Mouse (Mus musculus) cerebellum, adult 9-11 months (tissue): ENCODE measurements around the gene Helz2.

Experiments used
- DNase-seq: peaks from one replicate; pipeline ENCODE4 v3.0.0; 2022

Gene Helz2

GRCm38 (mm10) chr2:181237251-181238014, 4.4 kb downstream of the Helz2 start:
- DNase-seq: no peak

GRCm38 (mm10) chr2:181235681-181236566, 5.9 kb downstream of the Helz2 start:
- DNase-seq: no peak

GRCm38 (mm10) chr2:181234680-181235079, 7.1 kb downstream of the Helz2 start:
- no peak for DNase-seq

GRCm38 (mm10) chr2:181233443-181233842, 8.4 kb downstream of the Helz2 start:
- DNase-seq: no peak

DNA sequence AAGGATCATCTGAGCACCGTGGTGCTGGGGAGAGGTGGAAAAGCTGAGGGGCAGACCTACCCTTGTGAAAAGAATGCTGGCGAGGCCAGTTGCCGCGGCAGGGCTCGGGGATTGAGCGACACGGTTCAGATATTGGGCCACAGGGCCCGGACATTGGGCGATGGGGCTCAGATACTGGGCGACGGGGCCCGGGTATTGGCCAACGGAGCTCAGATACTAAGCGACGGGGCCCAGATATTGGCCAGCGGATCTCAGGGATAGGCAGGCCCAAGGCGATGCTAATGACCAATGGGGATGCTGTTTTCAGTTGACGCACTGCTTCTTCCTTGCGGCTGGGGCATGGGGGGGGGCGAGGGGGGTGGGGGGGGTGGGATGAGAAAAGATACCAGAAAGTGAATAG, 10.7 kb downstream of the Helz2 start:
- DNase-seq: peak; percentile 77

GRCm38 (mm10) chr2:181228335-181228734, 13.5 kb downstream of the Helz2 start:
- no peak for DNase-seq

DNA sequence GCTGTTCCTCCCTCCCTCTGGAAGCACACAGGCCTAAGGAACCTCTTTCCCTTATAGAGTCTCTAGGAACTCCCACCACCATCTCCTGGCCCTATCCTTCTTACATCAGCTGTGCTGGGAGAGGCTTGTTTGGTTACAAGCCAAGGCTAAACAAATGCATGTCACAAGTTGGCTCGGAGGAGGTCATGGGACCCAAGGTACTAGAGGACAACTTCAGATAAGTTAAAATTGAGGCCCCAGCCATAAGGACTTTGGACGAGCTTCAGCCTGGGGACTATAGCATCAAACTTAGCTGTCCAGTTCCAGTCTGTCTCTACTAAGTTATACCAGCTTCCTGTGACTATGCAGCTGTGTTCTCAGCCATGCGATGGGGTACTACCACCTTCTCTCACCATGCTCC, 14.7 kb downstream of the Helz2 start:
- DNase-seq: no peak

DNA sequence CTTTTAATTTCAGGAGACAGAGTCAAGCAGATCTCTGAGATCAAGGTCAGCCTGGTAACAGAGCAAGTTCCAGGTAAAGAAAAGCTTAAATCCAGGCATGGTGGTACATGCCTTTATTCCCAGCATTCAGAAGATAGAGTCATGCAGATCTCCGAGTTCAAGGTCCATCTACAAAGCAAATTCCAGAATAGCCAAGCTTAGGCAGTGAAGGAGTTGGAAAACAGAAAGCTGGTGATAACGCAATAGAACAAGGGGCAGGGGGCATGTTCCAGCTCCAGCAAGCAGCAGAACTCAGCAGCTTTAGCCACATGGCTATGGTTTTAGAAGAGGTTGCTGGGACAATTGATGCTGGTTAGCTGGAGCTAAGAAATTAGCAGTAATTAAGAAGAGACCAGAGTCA, 16.8 kb downstream of the Helz2 start:
- DNase-seq: no peak

GRCm38 (mm10) chr2:181220361-181220760, 21.5 kb downstream of the Helz2 start:
- DNase-seq: no peak

DNA sequence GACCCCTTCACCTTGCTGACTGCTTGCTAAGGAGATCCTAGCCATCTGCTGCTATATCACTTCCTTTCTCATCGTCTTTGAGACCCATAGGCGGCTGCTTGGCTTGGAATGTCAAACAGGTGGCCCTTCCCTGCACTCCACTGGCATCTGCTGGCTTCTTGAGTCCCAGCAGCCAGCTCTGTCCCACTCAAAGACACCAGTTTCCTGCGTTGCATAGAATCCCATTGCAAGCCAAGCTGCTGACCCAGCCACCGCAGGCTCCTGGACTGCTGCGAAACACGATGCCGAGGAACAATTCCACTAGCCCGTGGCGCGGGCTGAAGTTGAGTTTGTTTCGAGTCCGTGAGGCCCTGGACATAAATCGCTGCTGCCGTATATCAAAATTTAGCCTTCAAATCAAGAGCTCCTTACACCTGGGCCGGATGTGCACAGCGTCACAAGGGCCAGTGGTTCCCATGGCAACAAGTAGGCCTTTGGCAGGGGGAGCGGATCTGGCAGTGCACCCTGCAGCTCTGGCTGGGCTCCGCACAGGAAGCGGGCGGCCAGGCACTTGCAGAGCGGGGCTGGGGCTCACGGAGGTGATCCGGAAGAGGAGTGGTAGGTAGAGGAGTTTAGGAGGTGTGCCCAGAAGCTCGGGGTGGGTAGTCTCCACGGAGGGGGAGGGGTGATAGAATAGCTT, 22.1 kb downstream of the Helz2 start, which contains the start of gene Fndc11:
TSS of gene Fndc11 (plus strand) at position 476 of the 679 bp plus-strand sequence.
- DNase-seq: peak; percentile 64

GRCm38 (mm10) chr2:181218881-181219485, 22.8 kb downstream of the Helz2 start:
- DNase-seq: no peak

DNA sequence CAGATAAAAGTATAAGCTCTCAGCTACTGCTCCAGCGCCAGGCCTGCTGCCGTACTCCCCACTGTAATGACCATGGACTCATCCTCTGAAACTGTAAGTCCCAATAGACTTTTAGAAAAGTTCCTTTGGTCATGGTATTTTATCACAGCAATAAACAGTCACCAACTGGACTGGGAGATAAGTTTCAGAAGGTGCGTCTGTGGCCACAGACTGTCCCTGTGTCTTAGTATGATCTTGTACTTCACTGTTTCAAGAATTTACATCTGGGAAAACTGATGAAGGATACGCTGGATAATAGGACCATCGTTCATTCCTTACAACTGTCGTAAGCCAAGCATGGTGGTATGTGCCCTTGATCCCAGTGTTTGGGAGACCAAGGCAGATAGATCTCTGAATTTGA, 25.8 kb downstream of the Helz2 start:
- DNase-seq: no peak

DNA sequence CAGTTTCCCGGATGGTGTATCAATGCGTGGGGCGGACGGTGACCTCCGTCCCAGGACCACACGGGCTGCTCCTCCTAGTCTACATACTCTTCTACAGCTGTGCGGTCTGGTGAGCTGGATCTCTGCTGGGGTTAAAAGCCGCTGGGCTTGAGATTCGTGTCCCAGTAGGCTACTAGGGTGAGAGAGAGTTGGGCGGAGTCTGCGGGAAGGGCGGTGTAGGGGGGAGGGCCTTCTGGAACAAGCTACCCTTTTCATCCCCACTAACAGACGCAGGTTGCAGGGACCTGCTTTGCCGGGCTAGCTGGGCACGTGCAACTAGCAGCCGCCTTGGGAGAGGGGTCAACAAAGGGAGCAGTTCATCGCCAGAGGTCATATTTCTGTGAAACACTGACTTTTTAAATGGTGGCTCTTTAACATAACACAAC, 28.8 kb downstream of the Helz2 start, which contains the start of gene Srms:
TSS of gene Srms (minus strand) at position 165 of the 425 bp plus-strand sequence.
- no peak for DNase-seq

GRCm38 (mm10) chr2:181212389-181213020, 29.3 kb downstream of the Helz2 start:
- DNase-seq: no peak

DNA sequence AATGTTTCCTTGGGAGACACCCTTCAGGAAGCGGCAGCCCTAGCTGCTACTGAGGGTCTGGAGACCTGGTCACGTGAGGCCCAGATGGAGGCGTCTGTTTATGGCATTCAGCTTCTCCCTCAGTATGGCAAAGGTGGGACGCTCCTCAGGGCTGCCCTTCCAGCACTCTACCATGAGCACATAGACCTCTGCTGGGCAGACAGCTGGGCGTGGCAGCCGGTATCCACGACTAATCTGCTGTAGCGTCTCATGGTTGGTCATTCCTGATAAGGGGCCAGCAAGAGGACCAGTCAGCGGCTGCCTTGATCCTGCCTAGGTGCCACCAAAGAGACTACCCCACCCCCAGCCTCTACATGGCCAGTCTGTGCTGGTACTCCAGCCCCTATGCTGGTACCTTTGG, 35.7 kb downstream of the Helz2 start:
- DNase-seq: no peak

DNA sequence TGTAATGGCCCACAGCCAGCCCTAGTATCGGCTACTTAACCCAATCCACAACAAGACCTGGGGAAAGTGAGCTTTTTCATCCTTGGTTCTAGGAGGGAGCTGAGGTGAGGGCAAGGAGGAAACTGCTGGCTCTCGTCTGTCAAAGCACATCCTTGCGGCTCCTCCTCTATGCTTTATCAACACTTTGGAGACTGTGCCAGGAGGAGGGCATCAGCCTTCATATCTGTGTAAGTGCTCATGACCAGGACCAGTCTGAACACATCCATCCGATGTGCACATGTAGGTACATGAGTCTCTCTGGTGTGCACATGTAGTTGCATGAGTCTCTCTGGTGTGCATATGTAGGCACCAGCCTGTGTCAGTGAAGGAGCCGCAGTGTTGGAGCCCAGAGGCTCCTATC, 36.1 kb downstream of the Helz2 start:
- no peak for DNase-seq

- DNase-seq: no peak
Observed at GRCm38 (mm10) chr2:181202886-181203285, 38.9 kb downstream of the Helz2 start.

DNA sequence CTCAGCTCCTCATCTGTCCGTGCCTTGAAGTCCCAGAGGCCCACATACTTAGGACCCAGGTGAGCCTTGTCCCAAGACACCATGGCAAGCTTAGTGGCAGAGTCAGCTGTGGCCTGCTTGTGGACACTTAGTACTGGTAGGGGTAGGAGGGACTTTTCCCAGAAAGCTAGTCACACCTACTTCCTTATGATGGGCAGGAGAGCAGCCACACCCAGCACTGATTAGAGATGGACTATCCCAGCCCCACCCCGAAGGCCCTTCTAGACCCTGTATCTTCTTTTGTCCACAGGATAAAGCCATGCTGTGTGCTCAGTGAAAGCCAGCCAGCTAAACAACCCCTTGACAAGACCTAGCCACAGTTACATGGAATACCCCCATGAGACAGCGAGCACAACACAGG, 39.4 kb downstream of the Helz2 start, which contains the start of gene Ptk6:
TSS of gene Ptk6 (minus strand) at position 368 of the 400 bp plus-strand sequence.
- no peak for DNase-seq

DNA sequence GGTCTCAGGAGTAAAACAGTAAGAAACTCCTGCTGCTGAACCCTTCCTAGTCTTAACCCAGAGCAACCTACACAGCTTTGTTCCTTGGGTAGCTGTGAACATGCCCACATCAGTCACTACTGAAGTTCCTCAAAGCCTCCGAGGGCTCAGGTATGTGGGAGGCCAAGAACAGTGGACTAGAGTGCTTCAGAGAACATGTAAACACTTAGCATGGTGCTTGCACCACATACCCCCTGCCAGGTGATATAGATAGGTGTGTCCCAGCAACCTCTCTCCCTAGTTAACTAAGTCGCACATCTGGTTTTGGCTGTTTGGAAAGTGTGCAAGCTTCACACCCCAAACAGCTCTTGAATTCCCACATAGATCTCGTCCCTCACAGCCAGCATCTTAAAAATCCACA, 40.2 kb downstream of the Helz2 start:
- no peak for DNase-seq

GRCm38 (mm10) chr2:181196628-181197300, 45.1 kb downstream of the Helz2 start:
- no peak for DNase-seq

- DNase-seq: no peak
Observed at GRCm38 (mm10) chr2:181193044-181193443, 48.8 kb downstream of the Helz2 start.

DNA sequence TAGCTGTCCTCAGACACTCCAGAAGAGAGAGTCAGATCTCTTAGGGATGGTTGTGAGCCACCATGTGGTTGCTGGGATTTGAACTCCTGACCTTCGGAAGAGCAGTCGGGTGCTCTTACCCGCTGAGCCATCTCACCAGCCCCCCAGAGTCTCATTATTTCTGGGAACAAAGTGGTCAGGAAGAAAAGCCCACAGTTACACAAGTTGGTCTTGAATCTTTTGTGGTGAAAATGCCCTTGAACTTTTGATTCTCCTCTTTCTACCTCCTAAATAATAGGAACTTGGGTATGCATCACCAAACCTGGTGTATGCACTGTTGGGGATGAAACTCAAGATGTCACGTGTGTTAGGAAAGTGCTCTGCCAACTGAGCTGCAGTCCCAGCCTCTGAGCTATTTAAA, 49.9 kb downstream of the Helz2 start:
- DNase-seq: no peak
